Mouse (Mus musculus) left cerebral cortex, postnatal 14 days (tissue): ENCODE measurements around the gene Ppil3. TPM values are rescaled to one million over a fixed set of nuclear protein-coding genes. Genes with fewer than 3 reads are reported as not detected.

Experiments used
- total RNA-seq, 2 experiments: library from RNA; stranded (reverse); gene quantifications; 2 replicates each; pipeline ENCODE4 v1.2.3; 2021

Gene Ppil3
- total RNA-seq, 2 experiments from 2014 or later: 22.4 to 25.1 TPM

Other genes starting within 250 kb of the Ppil3 start
- gene Aox4, start 235.1 kb downstream of the Ppil3 start, total RNA-seq: 10 to 100 TPM in 1 of 2 experiments, 1 to 10 TPM in 1; 8.0 to 11.5 TPM
- gene Aox2, start 167.2 kb downstream of the Ppil3 start, total RNA-seq: under 1 TPM; 0.07 to 0.13 TPM
- 100 to 1,000 TPM; 208 to 225 TPM for gene Bzw1, start 52.6 kb downstream of the Ppil3 start, total RNA-seq
- gene Clk1, start 21.4 kb downstream of the Ppil3 start, total RNA-seq: 100 to 1,000 TPM in 1 of 2 experiments, 10 to 100 TPM in 1; 95.1 to 107 TPM
- 10 to 100 TPM; 17.8 to 18.9 TPM for gene Nif3l1, start 335 bp downstream of the Ppil3 start, total RNA-seq
- gene Orc2, start 59.6 kb upstream of the Ppil3 start, total RNA-seq: 10 to 100 TPM; 21.6 to 23.1 TPM
- 100 to 1,000 TPM; 106 to 108 TPM for gene Fam126b, start 140.8 kb upstream of the Ppil3 start, total RNA-seq
- 100 to 1,000 TPM; 105 to 107 TPM for gene Ndufb3, start 140.9 kb upstream of the Ppil3 start, total RNA-seq